Mouse (Mus musculus) neural tube, embryonic 15.5 days (tissue): ENCODE data around the gene Rpl22. TPM values are rescaled to one million over a fixed set of nuclear protein-coding genes. Genes with fewer than 3 reads are reported as not detected.

Experiments used
- ATAC-seq: fragments of 200-750 bp; cut with Nextera tagmentation; 2 replicates; pipeline ENCODE4 v1.8.0; 2017; ENCODE audit warnings: mild to moderate bottlenecking, moderate TSS enrichment, moderate library complexity; ENCODE audit not compliant: low FRiP score
- H3K27ac ChIP-seq: fragments of 300-500 bp; sonication (generic); replicated peaks from 2 replicates; pipeline ENCODE4 v1.5.1; 2015; ENCODE audit warnings: mild to moderate bottlenecking, inconsistent platforms
- H3K27me3 ChIP-seq: fragments of 300-500 bp; sonication (generic); replicated peaks from 2 replicates; pipeline ENCODE4 v1.6.1; 2015; ENCODE audit warnings: inconsistent platforms
- H3K36me3 ChIP-seq: fragments of 300-500 bp; sonication (generic); 2 replicates; pipeline ENCODE4 v1.6.1; 2015; ENCODE audit warnings: inconsistent platforms
- H3K4me1 ChIP-seq: fragments of 300-500 bp; sonication (generic); 2 replicates; pipeline ENCODE4 v1.6.1; 2015; ENCODE audit warnings: inconsistent platforms
- H3K4me2 ChIP-seq: fragments of 300-500 bp; sonication (generic); 2 replicates; pipeline ENCODE4 v1.6.1; 2015; ENCODE audit warnings: inconsistent platforms, mild to moderate bottlenecking, moderate library complexity
- H3K4me3 ChIP-seq: fragments of 300-500 bp; sonication (generic); replicated peaks from 2 replicates; pipeline ENCODE4 v1.5.1; 2015; ENCODE audit warnings: mild to moderate bottlenecking, inconsistent platforms
- H3K9ac ChIP-seq: fragments of 300-500 bp; sonication (generic); replicated peaks from 2 replicates; pipeline ENCODE4 v1.6.1; 2015; ENCODE audit warnings: mild to moderate bottlenecking, inconsistent platforms
- H3K9me3 ChIP-seq: fragments of 300-500 bp; sonication (generic); replicated peaks from 2 replicates; pipeline ENCODE4 v1.6.1; 2016; ENCODE audit warnings: inconsistent platforms
- WGBS: fragments of 180-500 bp; shearing (Covaris S2); methylation state at CpG from one replicate; pipeline ENCODE4 v1.1.7; 2015; ENCODE audit warnings: mixed read lengths; 5-methylcytosine and 5-hydroxymethylcytosine counted together
- polyA plus RNA-seq: library from polyadenylated mRNA; unstranded; fragments of >200 nt; fragmentation: Nextera tagmentation; extraction: Ambion mirVana; gene quantifications from 2 replicates; pipeline ENCODE4 v1.2.1, GENCODE M21; 2015

The Rpl22 gene
- polyA plus RNA-seq, 1 experiment from 2014 or later, result 148 TPM

- no peaks in the 10 kb centered on the region for H3K36me3 ChIP-seq
- WGBS, result 11% methylated on average over 19 of the region's 19 CpGs
- 0 out of 2 replicates have a peak overlapping the region, but pooled peaks have one; percentile 79 for H3K4me2 ChIP-seq
- no peak for ATAC-seq
- H3K4me1 ChIP-seq, result peaks cover 68% of the 10 kb centered on the region
- H3K9ac ChIP-seq, result no peak overlapping the region
- no peaks in the 10 kb centered on the region for H3K9me3 ChIP-seq
- H3K4me3 ChIP-seq, result no peak overlapping the region
- no peak overlapping the region for H3K27ac ChIP-seq
- H3K27me3 ChIP-seq, result peaks cover 88% of the 10 kb centered on the region
Measured at GRCm38 (mm10) chr4:152287317-152288120, 38.0 kb upstream of the Rpl22 start.

GRCm38 (mm10) chr4:152288398-152288945 is 37.1 kb upstream of the Rpl22 start:
- Histone ChIP-seq H3K27ac (no peak overlapping the region), H3K27me3 (peaks cover 87% of the 10 kb centered on the region), H3K9me3 (no peaks in the 10 kb centered on the region), H3K4me1 (peaks cover 68% of the 10 kb centered on the region), H3K4me2 (no peak overlapping the region), H3K36me3 (no peaks in the 10 kb centered on the region), H3K4me3 (no peak overlapping the region), H3K9ac (no peak overlapping the region)
- no peak for ATAC-seq
- WGBS, result 21% methylated on average over 18 of the region's 18 CpGs

GRCm38 (mm10) chr4:152290385-152290784 is 35.2 kb upstream of the Rpl22 start:
- ATAC-seq, result no peak
- Histone ChIP-seq H3K9ac (no peak overlapping the region), H3K4me2 (peak overlapping the region; percentile 60), H3K4me3 (peak overlapping the region; percentile 22), H3K9me3 (no peaks in the 10 kb centered on the region), H3K36me3 (no peaks in the 10 kb centered on the region), H3K4me1 (peaks cover 67% of the 10 kb centered on the region), H3K27ac (no peak overlapping the region), H3K27me3 (peaks cover 85% of the 10 kb centered on the region)
- WGBS, result under 1% methylated on average over 36 of the region's 39 CpGs

GRCm38 (mm10) chr4:152290991-152291390 is 34.6 kb upstream of the Rpl22 start:
- no peaks in the 10 kb centered on the region for H3K36me3 ChIP-seq
- 11% methylated on average over 11 of the region's 11 CpGs for WGBS
- H3K4me2 ChIP-seq, result peak overlapping the region; percentile 60
- H3K9ac ChIP-seq, result no peak overlapping the region
- no peak overlapping the region for H3K4me3 ChIP-seq
- ATAC-seq, result no peak
- H3K4me1 ChIP-seq, result peaks cover 65% of the 10 kb centered on the region
- H3K27me3 ChIP-seq, result peaks cover 85% of the 10 kb centered on the region
- no peak overlapping the region for H3K27ac ChIP-seq
- no peaks in the 10 kb centered on the region for H3K9me3 ChIP-seq

GRCm38 (mm10) chr4:152291562-152291961 is 34.0 kb upstream of the Rpl22 start, which contains the start of gene Hes3:
TSS of gene Hes3 (minus strand) at chr4:152291662.
- Histone ChIP-seq H3K4me1 (peaks cover 62% of the 10 kb centered on the region), H3K36me3 (no peaks in the 10 kb centered on the region), H3K27me3 (peaks cover 80% of the 10 kb centered on the region), H3K4me3 (peak within 1 kb of the TSS; percentile 22), H3K4me2 (peak within 1 kb of the TSS; percentile 60), H3K27ac (0 out of 2 replicates have a peak within 1 kb of the TSS, but pooled peaks have one; percentile 7), H3K9me3 (no peaks in the 10 kb centered on the region), H3K9ac (no peak within 1 kb of the TSS)
- ATAC-seq, result no peak
- 22% methylated on average over 6 of the region's 6 CpGs for WGBS

GRCm38 (mm10) chr4:152292102-152292765 is 33.3 kb upstream of the Rpl22 start:
- ATAC-seq, result no peak
- Histone ChIP-seq H3K4me1 (peaks cover 58% of the 10 kb centered on the region), H3K27ac (0 out of 2 replicates have a peak overlapping the region, but pooled peaks have one; percentile 7)

GRCm38 (mm10) chr4:152294188-152294929 is 31.2 kb upstream of the Rpl22 start:
- no peaks in the 10 kb centered on the region for H3K9me3 ChIP-seq
- no peak overlapping the region for H3K27ac ChIP-seq
- H3K4me1 ChIP-seq, result peaks cover 58% of the 10 kb centered on the region
- no peak overlapping the region for H3K4me3 ChIP-seq
- no peak overlapping the region for H3K4me2 ChIP-seq
- no peak overlapping the region for H3K9ac ChIP-seq
- WGBS, result 54% methylated on average over 10 of the region's 10 CpGs
- no peaks in the 10 kb centered on the region for H3K36me3 ChIP-seq
- ATAC-seq, result no peak
- peaks cover 58% of the 10 kb centered on the region for H3K27me3 ChIP-seq

More at GRCm38 (mm10) chr4:152292102-152292765, 33.3 kb upstream of the Rpl22 start:
- no peaks in the 10 kb centered on the region for H3K9me3 ChIP-seq
- WGBS, result 3% methylated on average over 12 of the region's 12 CpGs
- H3K27me3 ChIP-seq, result peaks cover 73% of the 10 kb centered on the region
- H3K36me3 ChIP-seq, result no peaks in the 10 kb centered on the region
- H3K4me2 ChIP-seq, result no peak overlapping the region
- H3K9ac ChIP-seq, result no peak overlapping the region
- no peak overlapping the region for H3K4me3 ChIP-seq

- no peak overlapping the region for H3K9ac ChIP-seq
- no peak overlapping the region for H3K4me2 ChIP-seq
- ATAC-seq, result no peak
- H3K4me1 ChIP-seq, result peaks cover 46% of the 10 kb centered on the region
- WGBS, result 56% methylated on average over 4 of the region's 4 CpGs
- H3K4me3 ChIP-seq, result no peak overlapping the region
- peaks cover 48% of the 10 kb centered on the region for H3K27me3 ChIP-seq
- no peak overlapping the region for H3K27ac ChIP-seq
- H3K9me3 ChIP-seq, result no peaks in the 10 kb centered on the region
- H3K36me3 ChIP-seq, result peaks cover 13% of the 10 kb centered on the region
Measured at GRCm38 (mm10) chr4:152295916-152296315, 29.6 kb upstream of the Rpl22 start.

GRCm38 (mm10) chr4:152296371-152296770 is 29.2 kb upstream of the Rpl22 start:
- 17% methylated on average over 8 of the region's 8 CpGs for WGBS

GRCm38 (mm10) chr4:152296874-152297861 is 28.4 kb upstream of the Rpl22 start, which contains the start of gene Icmt:
TSS of gene Icmt (plus strand) at chr4:152297227.
- Histone ChIP-seq H3K4me1 (peaks cover 34% of the 10 kb centered on the region), H3K4me2 (peak within 1 kb of the TSS; percentile 84), H3K9ac (peak within 1 kb of the TSS; percentile 94), H3K36me3 (peaks cover 23% of the 10 kb centered on the region), H3K27me3 (peaks cover 36% of the 10 kb centered on the region), H3K4me3 (peak within 1 kb of the TSS; percentile 93), H3K9me3 (no peaks in the 10 kb centered on the region), H3K27ac (peak within 1 kb of the TSS; percentile 86)
- WGBS, result under 1% methylated on average over 97 of the region's 119 CpGs
- ATAC-seq, result peak; percentile 95

More at GRCm38 (mm10) chr4:152296371-152296770, 29.2 kb upstream of the Rpl22 start:
- Histone ChIP-seq H3K9me3 (no peaks in the 10 kb centered on the region), H3K27ac (peak overlapping the region; percentile 45; the same call in 1 of the 2 replicates), H3K4me3 (peak overlapping the region; percentile 93), H3K36me3 (peaks cover 15% of the 10 kb centered on the region), H3K9ac (peak overlapping the region; percentile 47; the same call in 1 of the 2 replicates), H3K4me2 (peak overlapping the region; percentile 84), H3K4me1 (peaks cover 41% of the 10 kb centered on the region), H3K27me3 (peaks cover 44% of the 10 kb centered on the region)
- no peak for ATAC-seq
